Mouse (Mus musculus) megakaryocyte progenitor cell, adult 5-6 weeks (primary cell): ENCODE measurements around the gene Tnfrsf4. TPM values are rescaled to one million over a fixed set of nuclear protein-coding genes. Genes with fewer than 3 reads are reported as not detected.

ENCODE experiments used
- ATAC-seq: replicated peaks from 2 replicates; pipeline ENCODE4 v1.8.0; 2016; ENCODE audit warnings: mild to moderate bottlenecking, moderate TSS enrichment, inconsistent platforms; ENCODE audit not compliant: poor library complexity
- total RNA-seq, 2 experiments: library from RNA; stranded (forward) in 1 of 2; stranded (reverse) in 1 of 2; fragments of 157-497, 149-512 nt in 1 of 2; fragments of 200-1000 nt in 1 of 2; gene quantifications; 2 replicates each; pipeline versions ENCODE4 v1.2.3 to v1.2.4; 2015 to 2017

The Tnfrsf4 gene
- total RNA-seq (2015): 1.6 and 2.0 TPM in 2 replicates
- total RNA-seq (2017): 0.37 and 0.57 TPM in 2 replicates

- no peak for ATAC-seq
Measured at GRCm38 (mm10) chr4:156013637-156014036, at the start of gene Tnfrsf4. Tnfrsf4 (plus strand) TSS chr4:156013843.

GRCm38 (mm10) chr4:155964396-155964795 lies 49.2 kb upstream of the Tnfrsf4 start:
- no peak for ATAC-seq

- peak; percentile 28 for ATAC-seq
Measured at GRCm38 (mm10) chr4:155969043-155969653, 44.5 kb upstream of the Tnfrsf4 start.

GRCm38 (mm10) chr4:155970286-155970685 lies 43.4 kb upstream of the Tnfrsf4 start:
- ATAC-seq: peak; percentile 56

- no peak for ATAC-seq
Measured at GRCm38 (mm10) chr4:155972651-155973050, 41.0 kb upstream of the Tnfrsf4 start.

- ATAC-seq: peak; percentile 58
Measured at GRCm38 (mm10) chr4:155973239-155973638, 40.4 kb upstream of the Tnfrsf4 start.

- peak; percentile 60 for ATAC-seq
Measured at GRCm38 (mm10) chr4:155981436-155982082, 32.1 kb upstream of the Tnfrsf4 start.

- no peak for ATAC-seq
Measured at GRCm38 (mm10) chr4:155983788-155984187, 29.9 kb upstream of the Tnfrsf4 start.

- ATAC-seq: peak; percentile 43
Measured at GRCm38 (mm10) chr4:155991211-155991907, 22.3 kb upstream of the Tnfrsf4 start.

- no peak for ATAC-seq
Measured at GRCm38 (mm10) chr4:155991908-155992230, 21.8 kb upstream of the Tnfrsf4 start.

- ATAC-seq: peak; percentile 68
Measured at GRCm38 (mm10) chr4:155992241-155992905, 21.3 kb upstream of the Tnfrsf4 start, which contains the start of the genes B3galt6 and Sdf4. B3galt6 (minus strand) TSS chr4:155992649. Sdf4 (plus strand) TSS chr4:155992872.

GRCm38 (mm10) chr4:155992906-155993547 lies 20.6 kb upstream of the Tnfrsf4 start:
- peak; percentile 64 for ATAC-seq

- ATAC-seq: no peak
Measured at GRCm38 (mm10) chr4:155993606-155994005, 20.0 kb upstream of the Tnfrsf4 start.

- no peak for ATAC-seq
Measured at GRCm38 (mm10) chr4:156004109-156004508, 9.5 kb upstream of the Tnfrsf4 start.

GRCm38 (mm10) chr4:156008369-156008768 lies 5.3 kb upstream of the Tnfrsf4 start:
- ATAC-seq: no peak

GRCm38 (mm10) chr4:156014436-156014835 lies 793 bp downstream of the Tnfrsf4 start:
- no peak for ATAC-seq

GRCm38 (mm10) chr4:156019771-156020170 lies 6.1 kb downstream of the Tnfrsf4 start:
- no peak for ATAC-seq

GRCm38 (mm10) chr4:156021381-156021780 lies 7.7 kb downstream of the Tnfrsf4 start:
- ATAC-seq: no peak

- ATAC-seq: no peak
Measured at GRCm38 (mm10) chr4:156021942-156022419, 8.3 kb downstream of the Tnfrsf4 start.

- no peak for ATAC-seq
Measured at GRCm38 (mm10) chr4:156023520-156023919, 9.9 kb downstream of the Tnfrsf4 start.

GRCm38 (mm10) chr4:156024184-156024583 lies 10.5 kb downstream of the Tnfrsf4 start:
- no peak for ATAC-seq
